Mouse (Mus musculus) myocyte (in vitro differentiated cells): Measurements from ENCODE around the gene Gramd1b. TPM values are rescaled to one million over a fixed set of nuclear protein-coding genes. Genes with fewer than 3 reads are reported as not detected.

Source experiments
- H3K27me3 ChIP-seq: one replicate; pipeline ENCODE4 v1.6.1; 2011; ENCODE audit not compliant: control insufficient read depth, insufficient read depth, insufficient read length
- H3K36me3 ChIP-seq: one replicate; pipeline ENCODE4 v1.6.1; 2011; ENCODE audit not compliant: control insufficient read depth, insufficient read depth
- H3K4me2 ChIP-seq: one replicate; pipeline ENCODE4 v1.6.1; 2011; ENCODE audit warnings: low read depth, control low read depth
- H3K4me3 ChIP-seq: one replicate; pipeline ENCODE4 v1.5.1; 2011; ENCODE audit warnings: mild to moderate bottlenecking, control low read depth, moderate library complexity
- H3K79me2 ChIP-seq: one replicate; pipeline ENCODE4 v1.6.1; 2011; ENCODE audit not compliant: control insufficient read depth, insufficient read depth
- H3ac ChIP-seq: one replicate; pipeline ENCODE4 v1.6.1; 2011; ENCODE audit not compliant: control insufficient read depth, insufficient read length
- CEBPB ChIP-seq: IDR thresholded peaks from 2 replicates; pipeline ENCODE4 v1.6.1; 2011; ENCODE audit warnings: mild to moderate bottlenecking, moderate library complexity; ENCODE audit not compliant: poor library complexity, insufficient read depth, severe bottlenecking
- E2F4 ChIP-seq: IDR thresholded peaks from one replicate; pipeline ENCODE4 v1.6.1; 2011; ENCODE audit warnings: mild to moderate bottlenecking, control low read depth, moderate library complexity; ENCODE audit not compliant: insufficient read depth
- MAX ChIP-seq: IDR thresholded peaks from one replicate; pipeline ENCODE4 v1.6.1; 2011; ENCODE audit warnings: low read depth, mild to moderate bottlenecking, control low read depth
- MYOD1 ChIP-seq, 3 experiments: IDR thresholded peaks; one replicate each; pipeline ENCODE4 v1.6.1; 2011; ENCODE audit warnings: control low read depth in 2 of 3, low read depth in 2 of 3, mild to moderate bottlenecking in 2 of 3, moderate library complexity in 1 of 3; ENCODE audit not compliant: insufficient read length in 2 of 3, control insufficient read depth in 1 of 3
- MYOG ChIP-seq, 3 experiments: IDR thresholded peaks; one replicate each; pipeline ENCODE4 v1.6.1; 2011; ENCODE audit warnings: control low read depth in 2 of 3, low read depth in 2 of 3, mild to moderate bottlenecking in 2 of 3; ENCODE audit not compliant: insufficient read length in 2 of 3, control insufficient read depth in 1 of 3, insufficient read depth in 1 of 3
- POLR2A ChIP-seq: IDR thresholded peaks from one replicate; pipeline ENCODE4 v1.6.1; 2011; ENCODE audit warnings: low read depth, mild to moderate bottlenecking, control low read depth, moderate library complexity; ENCODE audit not compliant: insufficient read length
- POLR2AphosphoS2 ChIP-seq: IDR thresholded peaks from one replicate; pipeline ENCODE4 v1.6.1; 2011; ENCODE audit warnings: low read depth, control low read depth; ENCODE audit not compliant: insufficient read length
- REST ChIP-seq: IDR thresholded peaks from one replicate; pipeline ENCODE4 v1.6.1; 2011; ENCODE audit warnings: mild to moderate bottlenecking, control low read depth, moderate library complexity; ENCODE audit not compliant: insufficient read depth, insufficient read length
- SRF ChIP-seq: IDR thresholded peaks from one replicate; pipeline ENCODE4 v1.6.1; 2011; ENCODE audit warnings: low read depth; ENCODE audit not compliant: control insufficient read depth, insufficient read length
- TCF12 ChIP-seq: IDR thresholded peaks from one replicate; pipeline ENCODE4 v1.6.1; 2011; ENCODE audit warnings: mild to moderate bottlenecking, control low read depth; ENCODE audit not compliant: poor library complexity, insufficient read depth, severe bottlenecking
- TCF3 ChIP-seq: IDR thresholded peaks from one replicate; pipeline ENCODE4 v1.6.1; 2011; ENCODE audit warnings: low read depth, control low read depth; ENCODE audit not compliant: insufficient read length
- USF1 ChIP-seq: IDR thresholded peaks from one replicate; pipeline ENCODE4 v1.6.1; 2011; ENCODE audit warnings: low read depth, mild to moderate bottlenecking, control low read depth, moderate library complexity
- polyA plus RNA-seq: library from polyadenylated mRNA; unstranded; fragments of >200 nt; fragmentation: generic; extraction: Trizol; gene quantifications from one replicate; pipeline ENCODE4 v1.2.1, GENCODE M21; 2012; ENCODE audit warnings: missing spikeins

Gramd1b gene
- polyA plus RNA-seq, 1 experiment: 33.9 TPM

DNA sequence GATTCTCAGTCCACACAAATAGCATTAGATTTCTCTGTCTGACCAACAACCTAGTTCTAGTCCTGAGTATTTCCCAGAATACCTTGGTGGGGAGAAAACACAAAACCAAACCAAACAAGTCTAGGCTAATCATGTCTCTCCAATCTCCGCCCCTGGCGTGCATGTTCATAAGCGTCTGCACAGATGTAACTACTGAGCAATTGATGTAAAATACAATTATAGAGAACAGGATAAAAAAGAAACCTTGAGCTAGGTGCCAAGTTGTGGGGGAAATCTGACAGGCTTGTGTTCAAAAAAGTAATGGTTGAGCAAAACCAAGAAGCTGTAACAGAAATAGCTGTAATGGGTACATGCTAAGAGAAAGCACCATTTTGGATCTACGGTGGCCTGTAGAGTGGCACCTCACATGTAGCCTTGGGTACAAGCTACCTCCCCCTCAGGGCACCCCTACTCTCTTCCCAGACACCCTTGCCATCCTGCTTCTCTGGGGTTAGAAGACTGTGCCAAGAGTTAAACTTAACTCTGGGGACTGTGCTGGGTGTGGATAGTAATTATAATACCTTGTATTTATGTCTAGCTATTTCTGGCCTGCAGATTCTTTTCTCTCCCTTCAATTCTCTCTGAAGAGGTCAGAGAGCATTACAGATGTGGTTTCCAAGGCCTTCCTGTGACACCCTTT is 174.3 kb downstream of the Gramd1b start:
- Histone ChIP-seq H3K27me3 (no peaks in the 10 kb centered on the region), H3K4me2 (no peak overlapping the region), H3K79me2 (peaks cover 7% of the 10 kb centered on the region), H3K36me3 (no peaks in the 10 kb centered on the region), H3ac (no peak overlapping the region), H3K4me3 (no peak overlapping the region)
- no peak for TF ChIP-seq E2F4
- no peak for TF ChIP-seq USF1
- TF ChIP-seq TCF3: no peak
- no peak for TF ChIP-seq MYOD1 (IDR thresholded peaks at IDR 0.05; ENCODE audit: control insufficient read depth in 1 of 3, insufficient read length in 2 of 3, low read depth in 2 of 3)
- no peak for TF ChIP-seq SRF
- no peak for TF ChIP-seq CEBPB
- no peak for TF ChIP-seq REST
- TF ChIP-seq TCF12: no peak
- no peak for TF ChIP-seq MAX
- no peak for TF ChIP-seq POLR2AphosphoS2
- TF ChIP-seq POLR2A: no peak
- no peak for TF ChIP-seq MYOG (IDR thresholded peaks at IDR 0.05; ENCODE audit: control insufficient read depth in 1 of 3, insufficient read depth in 1 of 3, insufficient read length in 2 of 3, low read depth in 2 of 3)

DNA sequence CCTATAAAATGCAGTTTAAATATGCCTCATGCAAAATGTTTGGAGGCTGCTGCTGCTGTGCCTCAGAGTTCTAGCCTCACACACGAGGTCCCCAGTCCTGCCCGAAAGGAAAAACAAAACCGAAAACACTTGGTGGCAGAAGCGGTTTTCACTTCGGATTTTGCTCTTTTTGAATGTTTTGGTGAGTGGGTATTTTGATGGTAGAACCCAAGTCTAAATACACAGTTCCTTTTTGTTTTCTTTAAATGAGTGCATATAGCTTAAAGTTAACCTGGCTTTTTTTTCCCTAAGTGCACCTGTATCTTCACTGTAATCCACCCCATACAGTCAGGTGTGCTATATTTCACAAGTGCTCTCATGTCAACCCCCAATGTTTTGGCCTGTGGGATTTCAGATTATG is 174.8 kb downstream of the Gramd1b start:
- Histone ChIP-seq H3ac (no peak overlapping the region), H3K27me3 (no peaks in the 10 kb centered on the region), H3K79me2 (peaks cover 2% of the 10 kb centered on the region), H3K36me3 (no peaks in the 10 kb centered on the region), H3K4me2 (no peak overlapping the region), H3K4me3 (no peak overlapping the region)
- TF ChIP-seq TCF12: no peak
- TF ChIP-seq MYOG (IDR thresholded peaks at IDR 0.05; ENCODE audit: control insufficient read depth in 1 of 3, insufficient read depth in 1 of 3, insufficient read length in 2 of 3, low read depth in 2 of 3): no peak
- no peak for TF ChIP-seq CEBPB
- TF ChIP-seq SRF: no peak
- TF ChIP-seq MAX: no peak
- TF ChIP-seq TCF3: no peak
- TF ChIP-seq POLR2AphosphoS2: no peak
- no peak for TF ChIP-seq POLR2A
- no peak for TF ChIP-seq USF1

DNA sequence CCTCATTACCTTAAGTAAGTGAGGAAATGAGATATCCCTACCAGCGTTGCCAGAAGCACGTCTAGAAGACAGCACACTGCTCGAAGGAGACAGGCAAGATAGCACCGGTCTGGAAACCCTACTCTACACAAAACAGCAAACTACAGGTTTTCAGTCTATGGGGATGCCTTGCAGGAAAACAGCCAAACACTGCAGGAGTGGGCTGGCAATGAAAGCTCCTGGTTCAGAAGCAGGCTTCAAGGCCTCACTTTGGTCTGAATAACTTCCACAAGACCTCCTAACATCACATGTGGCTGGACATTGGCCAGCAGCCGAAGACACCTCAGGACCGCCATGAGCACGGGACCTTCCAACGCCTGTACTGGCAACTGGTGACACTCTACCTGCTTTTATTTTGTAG is 175.8 kb downstream of the Gramd1b start:
- Histone ChIP-seq H3K4me2 (no peak overlapping the region), H3ac (no peak overlapping the region), H3K4me3 (no peak overlapping the region), H3K27me3 (no peaks in the 10 kb centered on the region), H3K36me3 (no peaks in the 10 kb centered on the region), H3K79me2 (no peaks in the 10 kb centered on the region)
- TF ChIP-seq MAX (no peak), USF1 (no peak), CEBPB (no peak), SRF (no peak), TCF3 (no peak), MYOD1 (IDR thresholded peaks at IDR 0.05; ENCODE audit: control insufficient read depth in 1 of 3, insufficient read length in 2 of 3, low read depth in 2 of 3) (no peak), REST (no peak), TCF12 (no peak), E2F4 (no peak), POLR2AphosphoS2 (no peak), MYOG (IDR thresholded peaks at IDR 0.05; ENCODE audit: control insufficient read depth in 1 of 3, insufficient read depth in 1 of 3, insufficient read length in 2 of 3, low read depth in 2 of 3) (no peak), POLR2A (no peak)

DNA sequence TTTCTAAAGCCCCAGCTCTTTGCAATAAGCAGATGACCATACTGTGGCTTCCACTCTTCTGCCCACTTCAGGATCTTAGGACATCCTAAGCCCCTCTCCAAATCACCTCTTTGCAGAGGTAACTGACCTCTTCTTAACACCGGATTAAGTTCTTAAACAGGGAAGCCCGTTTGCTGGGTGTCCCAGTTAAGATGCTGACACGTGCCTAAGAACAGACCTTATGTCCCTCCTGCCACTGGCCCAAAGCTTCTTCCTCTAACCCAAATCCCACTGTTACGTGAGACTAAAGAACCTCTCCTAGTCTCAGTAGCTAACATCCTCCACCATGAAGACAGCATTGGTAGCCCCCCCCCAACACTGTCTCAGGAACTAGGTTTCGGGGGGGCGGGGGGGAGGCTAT is 177.6 kb downstream of the Gramd1b start:
- TF ChIP-seq POLR2A (no peak), POLR2AphosphoS2 (no peak), USF1 (no peak), REST (no peak), CEBPB (no peak), TCF12 (no peak), TCF3 (no peak)
- Histone ChIP-seq H3K36me3 (no peaks in the 10 kb centered on the region), H3ac (no peak overlapping the region), H3K4me3 (no peak overlapping the region), H3K4me2 (no peak overlapping the region), H3K79me2 (no peaks in the 10 kb centered on the region), H3K27me3 (no peaks in the 10 kb centered on the region)

DNA sequence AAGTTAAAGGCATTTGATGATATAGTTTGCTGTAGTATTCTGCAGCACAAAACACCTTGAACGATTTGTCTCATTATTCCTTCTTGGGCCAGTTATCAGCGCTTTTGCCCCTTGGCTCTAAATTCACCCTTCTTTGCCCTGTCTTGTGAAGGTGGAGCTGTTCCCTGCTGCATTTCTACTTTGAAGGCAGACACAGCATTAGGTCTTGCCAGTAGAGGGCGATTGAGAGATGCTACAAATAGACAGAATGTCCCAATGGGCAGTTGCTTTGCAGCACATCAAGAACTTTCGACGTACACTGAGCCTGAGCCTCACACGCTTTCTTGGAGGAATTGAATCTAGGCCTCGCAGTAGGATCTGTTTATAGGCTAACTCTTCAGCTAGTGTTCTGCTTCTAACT is 180.5 kb downstream of the Gramd1b start:
- Histone ChIP-seq H3K4me2 (no peak overlapping the region), H3ac (no peak overlapping the region), H3K4me3 (no peak overlapping the region), H3K27me3 (no peaks in the 10 kb centered on the region), H3K36me3 (no peaks in the 10 kb centered on the region), H3K79me2 (no peaks in the 10 kb centered on the region)
- TF ChIP-seq TCF12 (no peak), MAX (no peak), SRF (no peak)
